Mouse (Mus musculus) heart, adult 2 months (tissue): ENCODE data around the gene Prkacb. TPM values are rescaled to one million over a fixed set of nuclear protein-coding genes. Genes with fewer than 3 reads are reported as not detected.

Experiments used
- DNase-seq, 2 experiments: peaks; one replicate each; pipeline ENCODE4 v3.0.0; 2021
- H3K27ac ChIP-seq: fragments of 200-600 bp; 2 replicates; pipeline ENCODE4 v1.8.1; 2022
- H3K27me3 ChIP-seq: fragments of 200-500 bp; 2 replicates; pipeline ENCODE4 v1.6.1; 2012; ENCODE audit warnings: mild to moderate bottlenecking, low read length, inconsistent platforms, mixed read lengths; ENCODE audit not compliant: control insufficient read depth, insufficient read depth
- H3K36me3 ChIP-seq: fragments of 200-500 bp; 2 replicates; pipeline ENCODE4 v1.6.1; 2012; ENCODE audit warnings: low read length, inconsistent platforms; ENCODE audit not compliant: control insufficient read depth, insufficient read depth
- H3K4me1 ChIP-seq: fragments of 200-500 bp; 2 replicates; pipeline ENCODE4 v1.6.1; 2011; ENCODE audit warnings: low read length; ENCODE audit not compliant: control insufficient read depth, insufficient read depth
- H3K4me3 ChIP-seq: fragments of 200-600 bp; 2 replicates; pipeline ENCODE4 v1.8.1; 2022
- H3K79me2 ChIP-seq: fragments of 200-500 bp; replicated peaks from 2 replicates; pipeline ENCODE4 v1.6.1; 2012; ENCODE audit warnings: mild to moderate bottlenecking, inconsistent platforms, low read length, moderate library complexity, mixed read lengths; ENCODE audit not compliant: control insufficient read depth, insufficient read depth
- H3K9ac ChIP-seq: fragments of 200-500 bp; 2 replicates; pipeline ENCODE4 v1.6.1; 2012; ENCODE audit warnings: low read depth, mild to moderate bottlenecking, control low read depth, inconsistent platforms, low read length, mixed read lengths
- CTCF ChIP-seq: fragments of 200-600 bp; IDR thresholded peaks from 2 replicates; pipeline ENCODE4 v1.8.1; 2022; ENCODE audit warnings: antibody characterized with exemption, mild to moderate bottlenecking, moderate library complexity
- EP300 ChIP-seq: fragments of 200-500 bp; IDR thresholded peaks from 2 replicates; pipeline ENCODE4 v1.6.1; 2011; ENCODE audit warnings: low read depth, low read length, control low read depth; ENCODE audit not compliant: insufficient read depth
- POLR2A ChIP-seq: fragments of 200-500 bp; IDR thresholded peaks from 2 replicates; pipeline ENCODE4 v1.6.1; 2011; ENCODE audit warnings: mild to moderate bottlenecking, low read depth, low read length, control low read depth; ENCODE audit not compliant: insufficient read depth
- WGBS: fragments of 180-500 bp; shearing (Covaris S2); methylation state at CpG from one replicate; pipeline ENCODE4 v1.1.7; 2018; 5-methylcytosine and 5-hydroxymethylcytosine counted together
- intact Hi-C: fragments of 180-260 bp; cut with DNase I; formaldehyde crosslinking; loops from one replicate; pipeline ENCODE4 v1.15.1; 2025
- polyA plus RNA-seq: library from polyadenylated mRNA; depleted of rRNA; stranded (reverse); fragments of >200 nt; gene quantifications from 2 replicates; pipeline ENCODE4 v1.2.3, GENCODE M21; 2012
- total RNA-seq, 2 experiments: library from RNA; stranded (reverse); gene quantifications; 2 replicates each; pipeline ENCODE4 v1.2.3; 2021

Gene Prkacb
- total and polyA plus RNA-seq, 3 experiments: 19.8 to 58.9 (median 57.4) TPM

- 78% methylated on average over 2 of the region's 2 CpGs for WGBS
- peaks cover 11% of the 10 kb centered on the region for H3K4me1 ChIP-seq
- H3K4me3 ChIP-seq: no peak overlapping the region
- no peak overlapping the region; the same call in 1 of the 2 replicates for H3K27ac ChIP-seq
- DNase-seq: no peak
- intact Hi-C loops: no loop called here
- H3K9ac ChIP-seq: no peak overlapping the region
- no peaks in the 10 kb centered on the region for H3K36me3 ChIP-seq
- 0 out of 2 replicates have a peak, but pooled peaks cover 1% of the 10 kb centered on the region for H3K79me2 ChIP-seq
- H3K27me3 ChIP-seq: no peaks in the 10 kb centered on the region
- TF ChIP-seq CTCF: no peak
- TF ChIP-seq EP300: no peak
- TF ChIP-seq POLR2A: no peak
Observed at GRCm38 (mm10) chr3:146770853-146771252, 41.9 kb downstream of the Prkacb start.

GRCm38 (mm10) chr3:146769940-146770659, 42.7 kb downstream of the Prkacb start:
- Histone ChIP-seq H3K9ac (peak overlapping the region; percentile 56; the same call in 1 of the 2 replicates), H3K4me1 (peaks cover 11% of the 10 kb centered on the region), H3K27ac (peak overlapping the region; percentile 26), H3K27me3 (no peaks in the 10 kb centered on the region), H3K79me2 (0 out of 2 replicates have a peak, but pooled peaks cover 1% of the 10 kb centered on the region), H3K4me3 (peak overlapping the region; percentile 14), H3K36me3 (no peaks in the 10 kb centered on the region)
- TF ChIP-seq CTCF: no peak
- TF ChIP-seq POLR2A: no peak
- no peak for TF ChIP-seq EP300
- WGBS: 25% methylated on average over 17 of the region's 17 CpGs
- intact Hi-C loops: loop anchor here (5.0 kb wide), 1 partner anchor 88 kb away; no protein-coding TSS in a partner anchor
- DNase-seq: no peak

- no peaks in the 10 kb centered on the region for H3K36me3 ChIP-seq
- intact Hi-C loops: loop anchor here (5.0 kb wide), 1 partner anchor 87 kb away; no protein-coding TSS in a partner anchor
- no peak for DNase-seq
- TF ChIP-seq EP300: no peak
- TF ChIP-seq POLR2A: no peak
- TF ChIP-seq CTCF: no peak
- no peaks in the 10 kb centered on the region for H3K27me3 ChIP-seq
- peak overlapping the region; percentile 14; the same call in 1 of the 2 replicates for H3K4me3 ChIP-seq
- WGBS: 46% methylated on average over 2 of the region's 2 CpGs
- 0 out of 2 replicates have a peak, but pooled peaks cover 1% of the 10 kb centered on the region for H3K79me2 ChIP-seq
- H3K27ac ChIP-seq: no peak overlapping the region; the same call in 1 of the 2 replicates
- H3K4me1 ChIP-seq: peaks cover 11% of the 10 kb centered on the region
- H3K9ac ChIP-seq: no peak overlapping the region
Observed at GRCm38 (mm10) chr3:146769569-146769939, 43.2 kb downstream of the Prkacb start.

- TF ChIP-seq EP300: no peak
- TF ChIP-seq CTCF: no peak
- no peak for TF ChIP-seq POLR2A
- Histone ChIP-seq H3K4me1 (peaks cover 11% of the 10 kb centered on the region), H3K4me3 (no peak overlapping the region), H3K27me3 (no peaks in the 10 kb centered on the region), H3K36me3 (no peaks in the 10 kb centered on the region), H3K9ac (no peak overlapping the region), H3K79me2 (no peaks in the 10 kb centered on the region), H3K27ac (no peak overlapping the region)
- 73% methylated on average over 3 of the region's 3 CpGs for WGBS
- intact Hi-C loops: loop anchor here (5.0 kb wide), 1 partner anchor 87 kb away; no protein-coding TSS in a partner anchor
- DNase-seq: no peak
Observed at GRCm38 (mm10) chr3:146768921-146769320, 43.9 kb downstream of the Prkacb start.

GRCm38 (mm10) chr3:146768360-146768759, 44.4 kb downstream of the Prkacb start:
- H3K9ac ChIP-seq: no peak overlapping the region
- TF ChIP-seq EP300 (no peak), POLR2A (no peak), CTCF (no peak)
- peaks cover 11% of the 10 kb centered on the region for H3K4me1 ChIP-seq
- DNase-seq: no peak
- whole genome bisulfite sequencing: 95% methylated on average over 5 of the region's 5 CpGs
- intact Hi-C loops: loop anchor here (5.0 kb wide), 1 partner anchor 86 kb away; no protein-coding TSS in a partner anchor
- no peak overlapping the region for H3K4me3 ChIP-seq
- H3K79me2 ChIP-seq: no peaks in the 10 kb centered on the region
- H3K36me3 ChIP-seq: no peaks in the 10 kb centered on the region
- H3K27ac ChIP-seq: no peak overlapping the region
- H3K27me3 ChIP-seq: no peaks in the 10 kb centered on the region
